Mouse (Mus musculus) limb, embryonic 13.5 days (tissue): ENCODE measurements around the gene Ust. TPM values are rescaled to one million over a fixed set of nuclear protein-coding genes. Genes with fewer than 3 reads are reported as not detected.

Experiments used
- ATAC-seq: fragments of 200-750 bp; cut with Nextera tagmentation; 2 replicates; pipeline ENCODE4 v1.8.0; 2017; ENCODE audit warnings: low read depth, moderate number of reproducible peaks, moderate TSS enrichment; ENCODE audit not compliant: low FRiP score
- H3K27ac ChIP-seq: fragments of 300-500 bp; sonication (generic); 2 replicates; pipeline ENCODE4 v1.5.1; 2015; ENCODE audit warnings: inconsistent platforms, mild to moderate bottlenecking, moderate library complexity
- H3K27me3 ChIP-seq: fragments of 300-500 bp; sonication (generic); 2 replicates; pipeline ENCODE4 v1.6.1; 2015; ENCODE audit warnings: mild to moderate bottlenecking, inconsistent platforms
- H3K36me3 ChIP-seq: fragments of 300-500 bp; sonication (generic); 2 replicates; pipeline ENCODE4 v1.6.1; 2015; ENCODE audit warnings: inconsistent platforms, mild to moderate bottlenecking, moderate library complexity
- H3K4me1 ChIP-seq: fragments of 300-500 bp; sonication (generic); 2 replicates; pipeline ENCODE4 v1.6.1; 2015; ENCODE audit warnings: inconsistent platforms
- H3K4me2 ChIP-seq: fragments of 300-500 bp; sonication (generic); replicated peaks from 2 replicates; pipeline ENCODE4 v1.6.1; 2015; ENCODE audit warnings: inconsistent platforms, mild to moderate bottlenecking, moderate library complexity
- H3K4me3 ChIP-seq: fragments of 300-500 bp; sonication (generic); 2 replicates; pipeline ENCODE4 v1.5.1; 2015; ENCODE audit warnings: moderate library complexity, mild to moderate bottlenecking, inconsistent platforms
- H3K9ac ChIP-seq: fragments of 300-500 bp; sonication (generic); 2 replicates; pipeline ENCODE4 v1.6.1; 2015; ENCODE audit warnings: mild to moderate bottlenecking, inconsistent platforms
- H3K9me3 ChIP-seq: fragments of 300-500 bp; sonication (generic); 2 replicates; pipeline ENCODE4 v1.6.1; 2016; ENCODE audit warnings: inconsistent platforms
- WGBS: fragments of 180-500 bp; shearing (Covaris S2); methylation state at CpG from one replicate; pipeline ENCODE4 v1.1.7; 2015; 5-methylcytosine and 5-hydroxymethylcytosine counted together
- polyA plus RNA-seq: library from polyadenylated mRNA; unstranded; fragments of >200 nt; fragmentation: Nextera tagmentation; extraction: Ambion mirVana; gene quantifications from 2 replicates; pipeline ENCODE4 v1.2.1, GENCODE M21; 2015

Gene Ust
- polyA plus RNA-seq, 1 experiment from 2014 or later, result 9.1 TPM

- Histone ChIP-seq H3K4me1 (peaks cover 20% of the 10 kb centered on the region), H3K4me2 (no peak overlapping the region), H3K27me3 (no peaks in the 10 kb centered on the region), H3K9ac (no peak overlapping the region), H3K36me3 (no peaks in the 10 kb centered on the region), H3K9me3 (no peaks in the 10 kb centered on the region), H3K4me3 (no peak overlapping the region), H3K27ac (no peak overlapping the region)
- 67% methylated on average over 4 of the region's 4 CpGs for WGBS
- ATAC-seq, result no peak
Observed at GRCm38 (mm10) chr10:8185586-8185985, 333.0 kb downstream of the Ust start.

GRCm38 (mm10) chr10:8184711-8185110, 333.9 kb downstream of the Ust start:
- 62% methylated on average over 9 of the region's 9 CpGs for WGBS
- no peak for ATAC-seq
- no peaks in the 10 kb centered on the region for H3K9me3 ChIP-seq
- no peak overlapping the region for H3K4me2 ChIP-seq
- peaks cover 20% of the 10 kb centered on the region for H3K4me1 ChIP-seq
- no peak overlapping the region; the same call in 1 of the 2 replicates for H3K27ac ChIP-seq
- no peak overlapping the region for H3K9ac ChIP-seq
- H3K36me3 ChIP-seq, result no peaks in the 10 kb centered on the region
- no peaks in the 10 kb centered on the region for H3K27me3 ChIP-seq
- no peak overlapping the region for H3K4me3 ChIP-seq

GRCm38 (mm10) chr10:8183171-8183570, 335.5 kb downstream of the Ust start:
- Histone ChIP-seq H3K36me3 (no peaks in the 10 kb centered on the region), H3K9me3 (no peaks in the 10 kb centered on the region), H3K4me3 (no peak overlapping the region), H3K4me1 (peaks cover 17% of the 10 kb centered on the region), H3K4me2 (no peak overlapping the region), H3K27ac (no peak overlapping the region), H3K9ac (no peak overlapping the region), H3K27me3 (no peaks in the 10 kb centered on the region)
- WGBS, result 69% methylated on average over 7 of the region's 7 CpGs
- ATAC-seq, result no peak

- H3K4me3 ChIP-seq, result no peak overlapping the region
- no peak overlapping the region for H3K4me2 ChIP-seq
- no peak overlapping the region for H3K9ac ChIP-seq
- H3K27ac ChIP-seq, result no peak overlapping the region; the same call in 1 of the 2 replicates
- H3K9me3 ChIP-seq, result no peaks in the 10 kb centered on the region
- H3K36me3 ChIP-seq, result no peaks in the 10 kb centered on the region
- H3K27me3 ChIP-seq, result no peaks in the 10 kb centered on the region
- H3K4me1 ChIP-seq, result peaks cover 23% of the 10 kb centered on the region
- WGBS, result 51% methylated on average over 4 of the region's 4 CpGs
- peak; percentile 40; the same call in 1 of the 2 replicates for ATAC-seq
Observed at GRCm38 (mm10) chr10:8181596-8182185, 336.9 kb downstream of the Ust start.

GRCm38 (mm10) chr10:8177618-8178017, 341.0 kb downstream of the Ust start:
- Histone ChIP-seq H3K36me3 (no peaks in the 10 kb centered on the region), H3K9ac (no peak overlapping the region), H3K4me1 (peaks cover 39% of the 10 kb centered on the region), H3K27me3 (no peaks in the 10 kb centered on the region), H3K4me3 (no peak overlapping the region), H3K9me3 (no peaks in the 10 kb centered on the region), H3K27ac (no peak overlapping the region; the same call in 1 of the 2 replicates), H3K4me2 (no peak overlapping the region)
- 81% methylated on average over 5 of the region's 5 CpGs for WGBS
- no peak for ATAC-seq

- Histone ChIP-seq H3K27ac (peak overlapping the region; percentile 75; the same call in 1 of the 2 replicates), H3K27me3 (no peaks in the 10 kb centered on the region), H3K4me1 (peaks cover 35% of the 10 kb centered on the region), H3K9ac (0 out of 2 replicates have a peak overlapping the region, but pooled peaks have one; percentile 13), H3K36me3 (no peaks in the 10 kb centered on the region), H3K4me3 (no peak overlapping the region), H3K9me3 (no peaks in the 10 kb centered on the region), H3K4me2 (no peak overlapping the region)
- peak; percentile 35; the same call in 1 of the 2 replicates for ATAC-seq
- 60% methylated on average over 13 of the region's 13 CpGs for WGBS
Observed at GRCm38 (mm10) chr10:8176351-8177053, 342.1 kb downstream of the Ust start.

- 79% methylated on average over 3 of the region's 3 CpGs for WGBS
Observed at GRCm38 (mm10) chr10:8176008-8176350, 342.6 kb downstream of the Ust start.

GRCm38 (mm10) chr10:8174697-8175096, 343.9 kb downstream of the Ust start:
- peaks cover 35% of the 10 kb centered on the region for H3K4me1 ChIP-seq
- no peaks in the 10 kb centered on the region for H3K27me3 ChIP-seq
- H3K27ac ChIP-seq, result no peak overlapping the region
- peaks cover 13% of the 10 kb centered on the region for H3K9me3 ChIP-seq
- H3K4me3 ChIP-seq, result no peak overlapping the region
- WGBS, result 42% methylated on average over 2 of the region's 2 CpGs
- no peak overlapping the region for H3K9ac ChIP-seq
- no peaks in the 10 kb centered on the region for H3K36me3 ChIP-seq
- no peak for ATAC-seq
- no peak overlapping the region for H3K4me2 ChIP-seq

More at GRCm38 (mm10) chr10:8176008-8176350, 342.6 kb downstream of the Ust start:
- peak overlapping the region; percentile 75; the same call in 1 of the 2 replicates for H3K27ac ChIP-seq
- no peaks in the 10 kb centered on the region for H3K36me3 ChIP-seq
- peaks cover 35% of the 10 kb centered on the region for H3K4me1 ChIP-seq
- H3K4me2 ChIP-seq, result no peak overlapping the region
- H3K4me3 ChIP-seq, result no peak overlapping the region
- no peak for ATAC-seq
- 0 out of 2 replicates have a peak, but pooled peaks cover 2% of the 10 kb centered on the region for H3K9me3 ChIP-seq
- no peaks in the 10 kb centered on the region for H3K27me3 ChIP-seq
- no peak overlapping the region for H3K9ac ChIP-seq

- Histone ChIP-seq H3K9ac (no peak overlapping the region), H3K36me3 (no peaks in the 10 kb centered on the region), H3K4me2 (no peak overlapping the region), H3K27ac (no peak overlapping the region), H3K27me3 (no peaks in the 10 kb centered on the region), H3K4me1 (peaks cover 35% of the 10 kb centered on the region), H3K4me3 (no peak overlapping the region), H3K9me3 (peaks cover 16% of the 10 kb centered on the region)
- WGBS, result 55% methylated on average over 7 of the region's 7 CpGs
- 0 out of 2 replicates have a peak, but pooled peaks have one; percentile 51 for ATAC-seq
Observed at GRCm38 (mm10) chr10:8174230-8174629, 344.4 kb downstream of the Ust start.

- WGBS, result 54% methylated on average over 3 of the region's 3 CpGs
Observed at GRCm38 (mm10) chr10:8173032-8173431, 345.6 kb downstream of the Ust start.

GRCm38 (mm10) chr10:8171556-8171955, 347.1 kb downstream of the Ust start:
- Histone ChIP-seq H3K4me3 (no peak overlapping the region), H3K27ac (no peak overlapping the region), H3K9ac (no peak overlapping the region), H3K9me3 (peaks cover 31% of the 10 kb centered on the region), H3K4me2 (no peak overlapping the region), H3K4me1 (peaks cover 24% of the 10 kb centered on the region), H3K27me3 (no peaks in the 10 kb centered on the region), H3K36me3 (0 out of 2 replicates have a peak, but pooled peaks cover 5% of the 10 kb centered on the region)
- ATAC-seq, result no peak
- 79% methylated on average over 11 of the region's 11 CpGs for WGBS

More at GRCm38 (mm10) chr10:8173032-8173431, 345.6 kb downstream of the Ust start:
- peak; percentile 52; the same call in 1 of the 2 replicates for ATAC-seq
- H3K4me1 ChIP-seq, result peaks cover 35% of the 10 kb centered on the region
- no peaks in the 10 kb centered on the region for H3K27me3 ChIP-seq
- H3K36me3 ChIP-seq, result 0 out of 2 replicates have a peak, but pooled peaks cover 5% of the 10 kb centered on the region
- H3K9me3 ChIP-seq, result peaks cover 26% of the 10 kb centered on the region
- no peak overlapping the region for H3K4me2 ChIP-seq
- H3K27ac ChIP-seq, result peak overlapping the region; percentile 59
- no peak overlapping the region for H3K4me3 ChIP-seq
- no peak overlapping the region for H3K9ac ChIP-seq
